Mouse (Mus musculus) c-Kit-positive CD71-positive TER-119-negative erythroid progenitor cells, embryonic 14.5 days (primary cell): Measurements from ENCODE around the gene Ttc39b.

Source experiments
- DNase-seq: peaks from one replicate; pipeline ENCODE4 v3.0.0-alpha.2; 2013; ENCODE audit warnings: low read depth

Gene Ttc39b

DNA sequence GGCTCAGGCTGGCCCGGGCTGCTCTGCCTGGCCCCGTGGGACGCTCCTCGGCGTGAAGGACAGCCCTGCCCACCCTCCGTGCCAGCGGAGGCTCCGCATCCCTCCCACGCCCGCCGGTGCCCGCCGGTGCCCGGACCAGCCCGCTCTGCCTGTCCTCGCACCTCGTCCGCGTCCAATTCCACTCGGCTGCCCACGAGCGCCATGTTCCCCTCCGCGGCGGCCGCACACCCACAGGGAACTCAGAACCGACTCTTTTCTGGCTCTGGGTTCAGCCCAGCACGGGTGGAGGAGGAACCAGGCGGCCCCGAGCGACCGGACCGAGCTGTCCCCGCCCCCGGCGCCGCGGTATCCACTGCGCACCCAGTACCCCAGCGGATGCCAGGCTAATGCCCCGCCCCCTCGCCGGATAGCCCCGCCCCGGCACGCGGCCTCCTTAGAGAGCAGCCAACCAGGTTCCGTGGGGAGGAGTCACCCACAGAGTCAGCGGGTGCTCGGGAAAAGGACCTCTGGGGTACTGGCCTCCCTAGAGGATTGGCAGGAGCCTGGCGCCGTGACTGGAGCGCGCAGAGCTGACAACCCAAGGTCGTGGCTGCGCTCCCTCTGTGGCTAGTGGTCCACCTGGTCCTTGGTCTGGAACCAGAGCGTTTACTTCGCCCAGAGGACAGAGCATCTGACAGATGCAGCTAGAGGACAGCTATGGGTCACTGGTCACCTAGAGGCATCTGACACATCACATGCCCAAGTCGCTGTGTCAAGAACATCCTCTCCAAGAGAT lies at the start of gene Ttc39b:
Gene Ttc39b (minus strand): TSS at position 346 of the 775 bp plus-strand sequence.
- DNase-seq: peak; percentile 89

DNA sequence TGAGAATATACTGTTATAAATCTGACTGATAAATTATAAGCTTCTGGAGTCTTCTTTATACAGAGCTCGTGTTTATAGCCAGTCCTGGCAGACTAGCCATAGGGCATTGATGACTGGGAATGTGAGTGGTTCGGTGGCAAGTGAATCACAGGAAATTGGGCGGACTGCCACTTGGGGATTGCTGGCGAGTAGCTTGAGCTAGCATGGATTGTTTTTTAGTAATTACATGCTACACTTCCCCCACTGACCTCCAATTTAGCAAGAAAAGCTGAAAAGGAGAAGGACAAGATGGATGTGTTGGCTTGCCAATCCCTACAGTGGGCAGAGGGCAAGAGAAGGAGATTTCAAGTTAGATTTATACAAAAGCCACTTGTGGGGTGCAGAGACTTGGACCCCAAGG lies 49.3 kb upstream of the Ttc39b start:
- no peak for DNase-seq

DNA sequence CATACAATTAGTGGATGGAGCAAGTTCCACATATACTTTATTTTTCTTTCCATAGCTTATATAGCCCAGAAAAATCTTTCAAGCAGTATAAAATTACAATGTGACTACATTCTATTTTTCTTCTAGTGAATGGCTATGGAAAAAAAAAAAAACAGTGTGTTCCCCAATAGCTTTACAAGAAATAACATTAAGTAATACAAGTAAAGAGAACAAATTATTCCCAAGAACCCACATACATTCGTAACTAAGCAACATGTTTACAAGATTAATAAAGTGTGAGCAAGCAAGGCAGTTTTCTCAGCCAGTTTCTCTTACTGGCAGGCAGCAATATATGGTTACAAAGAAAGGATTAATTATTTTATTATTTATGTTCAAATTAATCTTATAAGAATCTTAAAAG lies 33.7 kb upstream of the Ttc39b start:
- DNase-seq: no peak

DNA sequence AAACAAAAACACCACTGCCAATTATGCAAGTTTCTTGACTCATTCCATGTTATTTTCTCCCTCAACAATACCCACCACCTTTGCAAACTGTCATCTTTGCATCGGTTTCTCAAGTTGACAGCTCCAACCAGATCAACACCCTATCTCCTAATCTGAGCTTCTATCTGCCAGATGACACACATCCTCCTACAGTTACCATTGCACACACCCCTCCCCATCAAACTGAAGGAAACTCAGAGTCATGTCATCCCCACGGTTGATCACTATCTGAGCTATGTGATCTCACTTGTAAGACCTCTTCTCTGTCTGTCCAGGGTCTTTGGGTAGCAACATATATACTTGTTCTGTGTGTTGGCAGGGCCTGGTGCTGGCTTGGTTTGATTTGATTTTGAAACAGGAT lies 30.7 kb upstream of the Ttc39b start:
- no peak for DNase-seq

DNA sequence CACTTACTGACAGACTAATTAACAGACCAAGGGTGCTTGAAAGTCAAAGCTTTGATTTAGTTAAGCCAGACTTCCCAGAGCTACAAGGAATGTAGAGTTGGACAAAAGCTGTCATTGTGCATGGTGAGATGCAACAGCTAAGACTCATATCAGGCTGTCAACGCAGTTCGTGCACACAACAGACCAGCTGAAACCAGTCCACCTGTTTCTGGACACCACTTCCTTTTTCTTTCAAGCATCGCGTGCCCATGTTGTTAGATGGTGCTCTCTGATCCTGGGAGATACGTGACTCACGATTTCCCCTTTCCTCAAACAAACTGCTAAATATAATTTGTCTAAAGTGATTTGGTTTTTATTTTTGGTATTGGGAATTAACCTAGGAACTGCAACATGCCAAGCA lies 29.9 kb upstream of the Ttc39b start:
- no peak for DNase-seq

DNA sequence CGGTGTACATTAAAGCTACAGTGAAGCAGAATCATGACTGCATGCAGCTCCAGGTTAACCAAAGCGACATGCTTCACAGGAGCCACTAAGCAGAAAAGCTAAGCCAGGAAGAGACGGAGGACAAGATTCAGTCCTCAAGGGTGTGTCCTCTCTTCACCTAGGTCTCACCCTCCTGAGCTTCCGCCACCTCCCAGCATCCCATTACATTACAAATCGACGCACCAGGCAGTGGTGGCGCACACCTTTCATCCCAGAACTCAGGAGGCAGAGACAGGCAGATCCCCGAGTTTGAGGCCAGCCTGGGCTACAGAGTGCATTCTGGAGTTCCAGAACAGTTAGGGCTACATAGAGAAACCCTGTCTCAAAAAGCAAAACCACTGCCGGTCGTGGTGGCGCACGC lies 29.2 kb upstream of the Ttc39b start:
- DNase-seq: no peak

DNA sequence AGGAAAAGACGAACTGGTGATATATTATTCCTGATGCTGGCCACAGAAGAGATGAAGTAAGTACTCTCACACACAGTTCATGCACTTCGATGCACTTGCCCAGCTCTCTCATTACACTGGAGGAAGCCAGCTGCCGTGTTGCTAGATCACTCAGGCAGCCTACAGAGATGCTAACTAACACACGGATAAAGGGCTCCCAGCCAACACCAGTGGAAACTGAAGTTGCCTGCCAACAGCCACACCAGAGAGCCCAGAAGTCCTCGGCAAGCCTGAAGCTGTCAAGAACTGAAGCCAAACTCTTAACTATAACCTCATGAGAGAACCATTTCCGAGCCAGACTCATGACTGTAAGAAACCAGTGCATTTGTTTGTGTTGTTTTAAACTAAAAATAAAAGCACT lies 26.7 kb upstream of the Ttc39b start:
- no peak for DNase-seq

DNA sequence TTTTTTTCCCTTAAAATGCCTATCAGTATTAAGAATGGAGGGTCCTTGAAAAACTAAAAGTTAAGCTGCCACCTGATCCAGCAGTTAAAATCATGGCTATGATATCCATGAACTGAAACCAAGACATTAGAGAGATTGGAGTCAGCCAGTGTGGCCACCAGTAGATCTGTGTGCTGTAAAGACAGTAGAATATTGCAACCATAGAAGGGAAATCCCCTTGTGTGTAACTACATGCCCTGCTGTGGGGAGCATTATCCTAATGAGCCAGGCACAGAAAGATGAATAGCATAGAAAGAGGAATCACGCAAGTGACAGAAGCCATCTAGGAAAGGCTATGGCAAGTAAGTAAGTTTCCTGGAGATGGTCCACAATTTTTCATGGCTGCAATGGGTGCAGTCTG lies 24.9 kb upstream of the Ttc39b start:
- DNase-seq: no peak

DNA sequence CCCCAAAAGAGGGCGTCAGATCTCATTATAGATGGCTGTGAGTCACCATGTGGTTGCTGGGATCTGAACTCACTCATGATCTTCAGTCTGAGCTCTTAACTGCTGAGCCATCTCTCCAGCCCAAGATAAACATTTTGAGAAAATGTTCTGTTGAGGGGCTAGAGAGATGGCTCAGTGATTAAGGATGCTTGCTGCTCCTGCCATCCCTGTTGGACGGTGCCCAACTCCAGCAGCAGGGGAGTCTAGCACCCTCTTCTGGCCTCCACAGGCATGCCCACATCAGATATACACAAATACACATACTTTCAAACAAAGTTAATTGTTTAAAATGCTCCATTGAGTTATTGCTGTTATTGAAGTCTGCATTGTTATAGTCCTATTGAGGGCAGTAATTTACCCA lies 19.8 kb upstream of the Ttc39b start:
- DNase-seq: no peak

DNA sequence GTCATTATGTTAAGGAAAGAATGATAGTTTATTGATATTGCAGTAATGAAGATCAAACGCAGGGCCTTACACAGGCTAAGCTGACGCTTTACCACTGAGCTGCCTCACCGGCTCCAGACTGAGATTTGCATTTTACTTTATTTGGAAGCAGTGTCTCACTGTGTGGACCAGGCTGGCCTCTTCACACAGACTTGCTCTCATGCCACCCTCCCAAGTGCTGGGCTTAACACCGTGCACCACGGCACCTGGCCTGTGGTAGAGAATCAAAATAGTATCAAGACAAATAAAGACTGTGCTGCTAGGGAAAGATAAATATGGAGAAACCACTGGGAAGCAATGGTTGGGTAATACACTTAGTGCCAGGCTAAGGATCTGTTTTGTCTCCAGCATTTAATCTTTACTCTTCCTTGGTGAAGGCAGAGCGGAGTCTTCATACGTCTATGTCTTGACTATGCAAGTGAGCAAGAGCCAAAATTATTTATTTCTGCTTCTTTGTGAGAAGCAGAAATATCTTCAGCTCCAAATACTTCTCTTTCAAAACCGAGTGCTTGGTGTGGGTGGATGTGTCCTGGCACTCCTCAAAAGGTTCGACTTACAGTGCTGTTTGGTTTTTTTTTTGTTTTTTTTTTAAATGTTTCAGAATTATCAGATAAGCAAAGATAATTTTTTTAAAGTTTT lies 19.2 kb upstream of the Ttc39b start:
- no peak for DNase-seq

DNA sequence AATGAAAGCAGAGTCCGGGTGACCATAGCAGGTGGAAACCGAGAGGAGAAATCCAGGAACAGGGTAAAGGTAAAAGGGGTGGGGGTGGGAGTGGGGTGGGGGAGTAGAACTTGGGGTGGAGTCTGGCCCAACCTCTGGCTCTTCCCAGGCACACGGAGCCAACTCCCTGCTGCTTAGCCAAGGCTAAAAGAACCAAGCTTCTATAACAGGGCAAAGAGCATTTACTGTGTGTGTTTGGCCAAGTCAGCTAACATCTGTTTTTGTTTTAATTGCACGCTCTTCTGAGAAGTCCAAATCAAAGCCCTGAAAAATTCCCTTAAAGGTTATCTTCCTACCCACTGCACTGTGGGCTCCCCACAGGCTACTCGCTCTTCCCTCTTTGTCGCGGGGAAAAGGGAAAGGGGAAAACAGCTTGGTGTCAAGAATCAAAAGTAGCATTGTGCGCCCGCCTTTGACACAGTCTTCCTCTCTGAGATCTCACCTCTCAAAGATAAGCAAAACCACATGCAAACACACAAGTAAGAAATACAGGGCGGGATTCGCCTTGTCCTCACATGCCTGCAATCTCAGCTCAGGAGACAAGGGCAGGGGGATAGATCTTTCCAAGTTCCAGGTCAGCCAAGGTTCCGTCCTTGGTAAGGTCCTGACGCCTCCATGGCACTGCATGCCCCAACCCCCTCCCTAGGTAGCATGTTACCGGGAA lies 18.4 kb upstream of the Ttc39b start:
- DNase-seq: no peak

DNA sequence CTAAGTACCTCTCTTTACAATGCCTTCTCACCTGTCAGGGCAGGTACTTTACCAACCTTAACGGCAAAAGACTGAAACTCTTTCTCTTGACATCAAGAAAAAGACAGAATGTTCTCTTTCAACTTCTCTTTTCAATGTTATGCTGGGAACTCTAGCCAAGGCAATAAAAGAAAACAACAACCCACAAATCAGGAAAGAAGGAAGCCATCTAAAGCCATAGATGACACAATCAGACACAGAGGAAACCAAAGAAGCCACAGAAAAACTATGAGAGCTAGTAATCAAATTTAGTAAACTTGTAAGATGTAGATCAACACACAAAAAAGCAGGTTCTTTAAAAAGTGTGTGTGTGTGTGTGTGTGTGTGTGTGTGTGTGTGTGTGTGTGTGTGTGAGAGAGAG lies 15.3 kb upstream of the Ttc39b start:
- DNase-seq: no peak

DNA sequence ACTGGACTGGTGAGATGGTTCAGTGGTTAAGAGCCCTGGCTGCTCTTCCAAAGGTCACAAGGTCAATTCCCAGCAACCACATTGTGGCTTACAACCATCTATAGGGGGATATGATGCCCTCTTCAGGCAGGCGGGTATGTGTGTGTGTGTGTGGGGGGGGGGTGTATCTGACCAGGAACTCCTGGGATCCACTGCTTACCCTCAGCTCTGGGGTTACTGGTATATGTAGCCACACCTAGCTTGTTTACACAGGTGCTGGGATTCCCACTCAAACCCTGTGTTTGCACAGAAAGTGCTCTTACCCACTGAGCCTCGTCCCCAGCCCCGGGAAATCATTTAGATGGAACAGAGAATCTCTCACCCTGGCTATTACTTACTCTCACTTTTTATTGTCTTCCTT lies 13.7 kb upstream of the Ttc39b start:
- no peak for DNase-seq

DNA sequence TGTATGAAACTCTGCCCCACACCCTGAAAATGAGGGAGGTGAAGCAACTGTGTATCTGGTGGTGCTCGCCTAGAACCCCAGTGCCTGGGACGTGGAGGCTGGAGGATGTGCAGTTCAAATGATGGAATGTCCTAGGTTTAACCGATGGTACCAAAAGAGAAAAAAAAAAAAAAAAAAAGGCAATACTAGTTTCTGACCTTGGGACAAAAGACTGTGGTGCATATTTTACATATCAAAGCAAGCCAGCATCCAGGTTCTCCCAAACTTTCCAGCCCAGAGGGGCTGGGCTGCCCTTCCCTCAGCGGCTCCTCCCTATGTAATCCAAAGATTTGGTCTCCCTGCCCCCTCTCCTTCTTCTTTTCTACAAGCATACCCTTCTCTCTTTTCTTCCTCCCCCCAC lies 6.3 kb upstream of the Ttc39b start:
- no peak for DNase-seq

DNA sequence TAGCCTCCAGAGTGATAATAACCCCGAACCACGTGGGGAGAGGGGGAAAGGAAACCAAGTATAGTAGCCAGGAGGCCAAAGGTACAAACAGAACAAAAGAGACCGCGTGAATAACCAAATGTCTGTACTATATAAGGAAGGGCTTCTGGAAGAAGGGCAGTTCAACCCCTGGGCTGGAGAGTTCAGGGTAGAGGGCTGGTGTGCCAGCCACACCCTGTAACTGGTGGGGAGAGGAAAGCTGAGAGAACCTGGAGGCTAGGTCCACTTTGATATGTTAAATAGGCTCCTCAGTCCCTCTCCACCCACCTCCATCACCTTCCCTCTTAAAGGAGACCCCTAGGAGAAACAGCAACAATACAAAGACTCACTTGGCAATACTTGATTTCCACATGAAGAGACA lies 5.6 kb upstream of the Ttc39b start:
- DNase-seq: no peak

DNA sequence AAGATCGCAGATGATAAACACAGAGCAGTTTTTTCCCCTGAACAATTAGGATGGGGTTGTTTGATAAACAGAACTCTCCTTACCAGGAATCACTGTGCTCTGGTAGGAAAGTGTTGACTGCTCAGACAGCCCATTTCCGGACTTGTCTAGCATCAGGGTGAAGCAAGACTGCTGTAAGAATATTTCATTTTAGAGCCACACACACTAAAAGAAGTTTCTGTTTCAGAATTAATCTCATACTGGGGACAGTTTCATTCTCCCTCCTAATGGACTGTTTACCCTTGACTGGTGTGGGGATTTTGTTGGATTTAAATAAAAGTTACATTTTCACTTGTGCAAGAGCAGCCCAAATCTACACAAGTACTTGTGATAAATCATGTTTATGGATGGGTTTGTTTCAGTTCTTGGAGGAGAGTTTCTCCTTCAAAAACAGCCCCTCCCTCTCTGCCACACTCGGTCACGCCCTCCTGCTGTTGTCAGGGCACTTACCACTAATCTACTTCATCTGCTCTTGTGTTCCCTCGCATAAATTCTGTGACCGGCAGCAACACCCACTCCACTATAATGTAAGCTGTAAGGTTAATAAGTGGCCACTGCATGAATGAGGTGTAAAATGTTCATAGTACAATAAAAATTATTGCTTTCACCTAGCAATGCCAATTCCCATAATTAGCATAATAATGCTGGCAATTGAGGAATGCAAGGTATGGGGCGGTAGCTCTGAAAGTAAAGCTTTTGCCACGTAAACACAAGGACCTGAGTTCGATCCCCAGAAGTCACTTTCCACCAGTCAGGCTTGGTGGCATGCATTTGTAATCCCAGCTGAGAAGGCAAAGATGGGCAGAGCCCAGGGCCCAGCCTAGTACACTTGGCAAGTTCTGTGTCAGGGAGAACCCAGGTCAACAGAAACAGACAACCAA lies 4.2 kb upstream of the Ttc39b start:
- DNase-seq: no peak

DNA sequence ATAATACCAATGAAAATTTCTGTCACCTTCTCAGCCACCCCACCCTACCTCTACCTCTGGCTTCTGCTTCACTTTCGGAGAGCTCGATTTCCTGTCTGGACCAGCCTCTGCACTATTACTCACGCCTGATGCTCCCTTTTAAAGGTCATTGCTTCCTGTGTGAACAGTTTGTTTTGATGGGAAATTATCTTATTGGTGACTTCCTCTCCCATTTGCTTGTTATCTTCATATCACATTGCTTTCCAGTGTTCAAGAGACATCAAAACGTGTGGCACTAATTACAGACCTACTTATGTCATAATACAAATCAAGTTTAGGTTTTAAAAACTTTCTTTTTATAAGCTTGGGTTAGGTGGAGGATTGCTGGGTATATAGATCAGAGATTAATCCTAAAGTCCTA lies 3.5 kb upstream of the Ttc39b start:
- DNase-seq: no peak

DNA sequence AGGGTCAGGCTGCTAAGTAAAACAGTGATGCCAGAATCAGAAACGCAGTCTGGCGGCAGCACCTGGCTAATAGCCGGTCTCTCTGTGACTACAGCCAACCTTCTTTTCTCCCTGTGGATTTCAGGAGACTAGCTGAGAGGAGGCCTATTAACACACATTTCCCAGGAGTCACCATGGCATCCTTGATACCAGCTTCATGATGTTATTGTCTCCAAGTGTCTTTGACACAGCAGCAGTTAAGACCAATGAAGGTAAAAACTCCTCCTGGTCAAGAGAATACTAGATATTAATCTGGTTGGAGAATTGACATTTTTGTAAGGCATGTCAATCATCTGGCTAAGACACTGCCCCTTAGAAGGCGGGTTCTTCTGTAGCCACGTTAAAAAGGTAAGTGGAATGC lies 1.3 kb upstream of the Ttc39b start:
- no peak for DNase-seq

DNA sequence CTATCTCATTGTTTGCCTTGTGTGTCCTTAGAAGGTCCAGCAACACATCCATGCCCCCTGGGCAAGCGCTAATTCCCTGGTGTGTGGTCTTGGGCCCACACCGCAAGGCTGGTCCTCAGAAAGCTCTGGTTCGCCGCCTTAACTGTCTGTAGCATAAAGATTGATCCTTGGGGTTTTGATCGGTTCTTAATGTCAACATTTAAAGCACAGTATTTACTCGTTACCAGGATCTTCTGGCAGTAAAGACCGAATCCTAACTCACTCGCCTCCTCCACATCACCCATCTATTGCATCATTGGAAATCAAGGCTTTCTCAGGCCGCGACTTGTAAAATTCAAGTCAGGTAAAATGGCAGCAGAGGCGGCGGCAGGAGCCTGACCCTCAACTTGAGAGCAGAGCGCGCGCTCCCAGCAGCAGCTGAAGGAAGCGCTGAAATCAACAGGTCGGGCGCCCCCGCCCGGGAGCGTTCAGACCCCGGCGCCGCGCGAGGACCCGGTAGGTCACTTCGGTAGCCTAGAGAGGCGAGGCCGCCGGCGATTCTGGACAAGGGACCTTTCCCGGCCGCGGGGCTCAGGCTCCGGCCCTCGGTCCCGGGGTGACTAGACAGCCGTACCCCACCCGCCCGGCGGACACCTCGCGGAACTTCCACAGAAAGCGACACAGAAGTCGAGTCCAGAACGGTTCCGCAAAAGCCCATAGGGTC lies 703 bp downstream of the Ttc39b start:
- no peak for DNase-seq

DNA sequence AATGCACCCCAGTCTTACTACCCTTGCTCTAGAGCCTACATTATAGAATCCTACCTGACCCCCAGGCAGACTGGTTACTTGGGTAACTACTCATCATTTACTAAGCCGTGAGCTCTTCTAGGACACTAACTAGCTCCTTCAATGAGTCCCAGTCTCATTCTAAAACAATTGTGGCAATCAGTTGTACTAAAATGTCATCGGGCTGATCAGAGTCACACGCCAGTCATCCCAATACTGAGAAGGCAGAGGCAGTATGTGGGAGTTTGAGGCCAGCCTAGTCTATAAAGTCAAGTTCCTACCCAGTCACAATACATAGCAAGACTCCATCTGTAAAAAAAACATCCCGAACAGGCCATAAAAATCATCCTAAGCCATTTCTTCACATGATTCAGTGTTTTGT lies 4.3 kb downstream of the Ttc39b start:
- DNase-seq: no peak

DNA sequence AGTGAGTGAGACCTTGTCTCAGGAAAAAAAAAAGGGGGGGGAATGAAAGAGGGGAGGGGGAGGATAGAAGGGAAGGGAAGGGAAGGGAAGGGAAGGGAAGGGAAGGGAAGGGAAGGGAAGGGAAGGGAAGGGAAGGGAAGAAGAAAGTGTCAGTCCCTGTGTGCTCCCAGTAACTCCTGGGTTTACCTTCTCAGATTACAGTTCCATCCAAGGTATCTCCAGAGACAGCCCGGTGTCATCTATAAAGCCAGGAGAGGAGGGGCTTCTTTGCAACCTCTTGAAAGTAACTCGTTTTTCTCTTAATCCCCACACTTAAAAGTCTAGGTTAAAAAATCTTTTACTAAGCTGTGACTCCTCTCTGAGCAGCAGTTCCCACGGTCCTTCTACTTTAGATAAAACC lies 5.3 kb downstream of the Ttc39b start:
- DNase-seq: no peak
